Mouse (Mus musculus) midbrain, embryonic 16.5 days (tissue): Measurements from ENCODE around the gene Cacna2d3. TPM values are rescaled to one million over a fixed set of nuclear protein-coding genes. Genes with fewer than 3 reads are reported as not detected.

Experiments used
- ATAC-seq: fragments of 200-750 bp; cut with Nextera tagmentation; 2 replicates; pipeline ENCODE4 v1.8.0; 2017; ENCODE audit warnings: moderate TSS enrichment
- H3K27ac ChIP-seq: fragments of 300-500 bp; sonication (generic); 2 replicates; pipeline ENCODE4 v1.5.1; 2014; ENCODE audit warnings: mild to moderate bottlenecking, low read length, mixed read lengths
- H3K27me3 ChIP-seq: fragments of 300-500 bp; sonication (generic); 2 replicates; pipeline ENCODE4 v1.6.1; 2014; ENCODE audit warnings: low read depth, low read length, mixed read lengths; ENCODE audit not compliant: control insufficient read depth, insufficient read depth
- H3K36me3 ChIP-seq: fragments of 300-500 bp; sonication (generic); 2 replicates; pipeline ENCODE4 v1.6.1; 2014; ENCODE audit warnings: mild to moderate bottlenecking, low read length, moderate library complexity, mixed read lengths; ENCODE audit not compliant: control insufficient read depth, insufficient read depth
- H3K4me1 ChIP-seq: fragments of 300-500 bp; sonication (generic); 2 replicates; pipeline ENCODE4 v1.6.1; 2014; ENCODE audit warnings: mild to moderate bottlenecking, low read length, mixed read lengths; ENCODE audit not compliant: control insufficient read depth, insufficient read depth
- H3K4me2 ChIP-seq: fragments of 300-500 bp; sonication (generic); 2 replicates; pipeline ENCODE4 v1.6.1; 2014; ENCODE audit warnings: mild to moderate bottlenecking, low read length, mixed read lengths
- H3K4me3 ChIP-seq: fragments of 300-500 bp; sonication (generic); 2 replicates; pipeline ENCODE4 v1.5.1; 2014; ENCODE audit warnings: low read depth, mild to moderate bottlenecking, low read length, moderate library complexity, mixed read lengths
- H3K9ac ChIP-seq: fragments of 300-500 bp; sonication (generic); 2 replicates; pipeline ENCODE4 v1.6.1; 2014; ENCODE audit warnings: low read depth, low read length, mixed read lengths
- H3K9me3 ChIP-seq: fragments of 300-500 bp; sonication (generic); replicated peaks from 2 replicates; pipeline ENCODE4 v1.6.1; 2014; ENCODE audit warnings: mild to moderate bottlenecking, low read length, mixed read lengths; ENCODE audit not compliant: control insufficient read depth, poor library complexity, severe bottlenecking
- WGBS: fragments of 180-500 bp; shearing (Covaris S2); extraction: QIAGEN DNeasy Blood & Tissue Kit; methylation state at CpG from one replicate; pipeline ENCODE4 v1.1.7; 2014; 5-methylcytosine and 5-hydroxymethylcytosine counted together
- polyA plus RNA-seq: library from polyadenylated mRNA; unstranded; fragments of >200 nt; fragmentation: Nextera tagmentation; extraction: Ambion mirVana; gene quantifications from 2 replicates; pipeline ENCODE4 v1.2.1, GENCODE M21; 2015

Cacna2d3 gene
- polyA plus RNA-seq, 1 experiment from 2014 or later = 31.0 TPM

- ATAC-seq = no peak
- no peaks in the 10 kb centered on the region for H3K27me3 ChIP-seq
- 48% methylated on average over 6 of the region's 6 CpGs for WGBS
- no peak overlapping the region for H3K9ac ChIP-seq
- no peaks in the 10 kb centered on the region for H3K4me1 ChIP-seq
- H3K9me3 ChIP-seq = no peaks in the 10 kb centered on the region
- no peak overlapping the region for H3K27ac ChIP-seq
- H3K4me2 ChIP-seq = no peak overlapping the region
- no peak overlapping the region for H3K4me3 ChIP-seq
- H3K36me3 ChIP-seq = no peaks in the 10 kb centered on the region
These were observed 112.9 kb downstream of the Cacna2d3 start for GRCm38 (mm10) chr14:29608761-29609160.

GRCm38 (mm10) chr14:29599428-29599827 is 122.2 kb downstream of the Cacna2d3 start:
- WGBS = 36% methylated on average over 8 of the region's 8 CpGs
- Histone ChIP-seq H3K36me3 (no peaks in the 10 kb centered on the region), H3K4me3 (no peak overlapping the region), H3K4me2 (no peak overlapping the region), H3K27ac (no peak overlapping the region), H3K9me3 (0 out of 2 replicates have a peak, but pooled peaks cover 3% of the 10 kb centered on the region), H3K4me1 (no peaks in the 10 kb centered on the region), H3K27me3 (no peaks in the 10 kb centered on the region), H3K9ac (no peak overlapping the region)
- ATAC-seq = no peak

DNA sequence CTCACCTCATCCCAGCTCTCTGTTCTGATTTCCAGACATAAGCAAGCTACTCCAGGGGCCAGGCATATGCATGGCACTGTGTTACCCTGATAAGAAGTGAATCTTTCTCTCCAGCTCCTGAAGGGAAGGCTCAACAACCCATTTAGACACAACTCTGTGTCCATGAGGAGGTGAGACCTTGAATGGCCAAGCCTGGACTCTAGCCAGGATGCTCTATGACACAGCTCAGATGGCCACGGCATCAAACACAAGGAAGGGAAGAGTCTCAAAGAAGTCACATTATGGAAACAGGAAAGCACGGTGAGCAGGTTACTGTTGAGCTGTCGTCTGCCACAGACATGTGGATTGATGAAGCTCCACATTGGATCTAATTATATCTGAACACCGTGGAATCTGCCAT is 128.8 kb downstream of the Cacna2d3 start:
- Histone ChIP-seq H3K27me3 (no peaks in the 10 kb centered on the region), H3K36me3 (no peaks in the 10 kb centered on the region), H3K27ac (no peak overlapping the region), H3K4me2 (no peak overlapping the region), H3K9me3 (0 out of 2 replicates have a peak, but pooled peaks cover 3% of the 10 kb centered on the region), H3K4me1 (no peaks in the 10 kb centered on the region), H3K4me3 (no peak overlapping the region), H3K9ac (no peak overlapping the region)
- 87% methylated on average over 4 of the region's 4 CpGs for WGBS
- no peak for ATAC-seq

DNA sequence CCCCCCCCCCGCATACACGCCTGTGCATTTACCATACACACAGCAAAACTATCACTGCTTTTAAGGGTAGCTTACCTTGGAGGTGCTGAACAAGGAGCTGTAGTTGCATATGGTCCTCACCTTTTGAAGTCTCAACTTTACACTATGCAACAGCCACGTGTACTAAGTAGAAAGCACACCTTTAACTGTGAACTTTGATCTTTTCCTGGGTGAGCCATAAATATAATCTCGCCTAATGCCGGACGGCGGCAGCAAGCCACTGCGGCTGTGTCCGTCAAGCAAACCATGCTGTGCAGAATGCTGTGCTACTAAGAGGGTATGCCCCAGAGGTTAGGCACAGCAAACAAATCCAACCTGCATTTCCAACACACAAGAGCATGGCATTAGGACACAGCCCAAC is 132.0 kb downstream of the Cacna2d3 start:
- WGBS = 88% methylated on average over 9 of the region's 9 CpGs
- ATAC-seq = no peak
- Histone ChIP-seq H3K9ac (no peak overlapping the region), H3K9me3 (no peaks in the 10 kb centered on the region), H3K4me2 (no peak overlapping the region), H3K36me3 (no peaks in the 10 kb centered on the region), H3K27me3 (no peaks in the 10 kb centered on the region), H3K27ac (no peak overlapping the region), H3K4me1 (no peaks in the 10 kb centered on the region), H3K4me3 (no peak overlapping the region)

DNA sequence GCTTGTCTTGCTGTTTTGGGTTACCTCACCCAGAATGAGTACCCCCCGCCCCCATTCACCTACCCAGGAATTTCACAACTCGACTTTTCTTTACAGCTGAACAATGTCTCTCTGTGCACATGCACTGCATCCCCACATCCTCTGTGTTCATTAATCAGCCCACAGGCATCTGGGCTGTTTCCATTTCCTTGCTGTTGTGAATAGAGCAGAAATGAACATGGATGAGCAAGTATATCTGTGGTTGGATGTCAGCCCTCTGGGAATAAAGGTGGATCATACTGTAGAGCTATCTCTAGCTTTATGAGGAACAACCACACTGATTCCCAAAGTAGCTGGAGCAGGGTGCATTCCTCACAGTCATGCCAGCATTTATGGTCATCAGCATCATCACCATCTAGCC is 139.7 kb downstream of the Cacna2d3 start:
- no peak overlapping the region for H3K4me2 ChIP-seq
- no peak overlapping the region for H3K27ac ChIP-seq
- no peak overlapping the region for H3K4me3 ChIP-seq
- no peak for ATAC-seq
- no peaks in the 10 kb centered on the region for H3K27me3 ChIP-seq
- H3K9me3 ChIP-seq = no peaks in the 10 kb centered on the region
- H3K36me3 ChIP-seq = no peaks in the 10 kb centered on the region
- 74% methylated on average over 2 of the region's 2 CpGs for WGBS
- H3K9ac ChIP-seq = no peak overlapping the region
- no peaks in the 10 kb centered on the region for H3K4me1 ChIP-seq

- no peak overlapping the region for H3K4me3 ChIP-seq
- no peaks in the 10 kb centered on the region for H3K9me3 ChIP-seq
- no peak overlapping the region for H3K27ac ChIP-seq
- H3K4me2 ChIP-seq = no peak overlapping the region
- H3K36me3 ChIP-seq = no peaks in the 10 kb centered on the region
- no peak for ATAC-seq
- no peak overlapping the region for H3K9ac ChIP-seq
- no peaks in the 10 kb centered on the region for H3K4me1 ChIP-seq
- no peaks in the 10 kb centered on the region for H3K27me3 ChIP-seq
- WGBS = 71% methylated on average over 1 of the region's 1 CpGs
These were observed 143.9 kb downstream of the Cacna2d3 start for GRCm38 (mm10) chr14:29577786-29578185.

DNA sequence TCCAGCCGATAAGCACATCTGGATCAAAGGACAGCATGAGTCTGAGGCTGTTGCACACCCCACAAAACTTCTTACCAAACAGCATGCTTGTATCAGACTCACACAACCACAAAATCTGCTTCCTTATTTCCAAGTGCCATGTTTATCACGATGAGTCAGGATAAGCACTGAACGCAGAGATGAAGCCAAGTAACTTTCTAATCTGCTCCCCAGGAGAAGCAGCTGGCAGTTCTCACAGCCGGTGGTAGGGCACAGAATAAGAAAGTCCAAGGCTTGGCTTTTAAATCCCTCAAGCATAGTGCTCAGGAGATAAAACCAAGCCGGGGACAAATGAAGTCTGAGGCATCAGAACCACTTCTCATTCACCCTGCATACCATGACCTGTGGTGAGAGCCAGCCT is 146.1 kb downstream of the Cacna2d3 start:
- Histone ChIP-seq H3K9ac (no peak overlapping the region), H3K9me3 (no peaks in the 10 kb centered on the region), H3K4me1 (no peaks in the 10 kb centered on the region), H3K4me3 (no peak overlapping the region), H3K27me3 (no peaks in the 10 kb centered on the region), H3K4me2 (no peak overlapping the region), H3K27ac (no peak overlapping the region), H3K36me3 (no peaks in the 10 kb centered on the region)
- no peak for ATAC-seq
- WGBS = 47% methylated on average over 5 of the region's 5 CpGs

GRCm38 (mm10) chr14:29562704-29563103 is 159.0 kb downstream of the Cacna2d3 start:
- no peak overlapping the region for H3K9ac ChIP-seq
- WGBS = 44% methylated on average over 6 of the region's 6 CpGs
- no peaks in the 10 kb centered on the region for H3K9me3 ChIP-seq
- H3K4me3 ChIP-seq = no peak overlapping the region
- H3K4me1 ChIP-seq = peaks cover 11% of the 10 kb centered on the region
- ATAC-seq = no peak
- H3K27me3 ChIP-seq = no peaks in the 10 kb centered on the region
- H3K27ac ChIP-seq = no peak overlapping the region
- no peak overlapping the region for H3K4me2 ChIP-seq
- H3K36me3 ChIP-seq = no peaks in the 10 kb centered on the region

DNA sequence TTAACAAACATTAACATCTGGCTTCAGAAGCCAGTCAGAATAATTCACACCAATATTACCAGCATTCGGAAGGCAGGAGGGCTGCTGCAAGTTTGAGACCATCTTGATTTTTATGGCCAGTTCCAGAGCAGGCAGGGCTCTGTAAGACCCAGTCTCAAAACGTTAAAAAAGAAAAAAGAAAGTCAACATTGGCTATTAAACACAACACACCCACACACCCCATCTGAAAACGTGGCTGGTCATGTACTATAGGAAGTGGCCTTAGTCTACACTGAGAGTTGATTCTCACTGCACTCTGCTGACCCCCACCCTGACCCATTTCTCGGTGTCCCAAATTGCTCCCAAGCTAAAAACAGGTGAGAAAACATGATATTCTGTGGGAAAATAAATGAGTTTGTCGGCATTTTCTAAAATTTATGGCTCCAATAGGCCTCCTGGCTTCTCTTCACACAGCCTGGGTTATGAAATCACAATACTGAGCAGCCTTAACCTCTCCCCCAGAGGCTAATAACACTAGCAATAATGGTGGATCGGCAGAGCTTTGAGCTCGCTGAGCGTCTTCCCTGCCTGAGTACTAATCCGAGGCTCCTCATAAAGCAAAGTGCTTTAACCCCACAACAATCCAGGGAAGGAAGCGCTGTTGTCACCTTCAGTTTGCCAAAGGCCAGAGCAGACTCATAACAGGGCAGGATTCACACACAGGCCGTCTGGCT is 160.4 kb downstream of the Cacna2d3 start:
- Histone ChIP-seq H3K36me3 (no peaks in the 10 kb centered on the region), H3K9ac (no peak overlapping the region), H3K4me2 (no peak overlapping the region), H3K4me3 (no peak overlapping the region), H3K27me3 (no peaks in the 10 kb centered on the region), H3K27ac (no peak overlapping the region), H3K4me1 (peaks cover 4% of the 10 kb centered on the region; the same call in 1 of the 2 replicates), H3K9me3 (no peaks in the 10 kb centered on the region)
- no peak for ATAC-seq
- 72% methylated on average over 11 of the region's 11 CpGs for WGBS
